Mouse (Mus musculus) stomach, embryonic 16.5 days (tissue): Measurements from ENCODE around the gene Ccdc163. TPM values are rescaled to one million over a fixed set of nuclear protein-coding genes. Genes with fewer than 3 reads are reported as not detected.

ENCODE experiments used
- ATAC-seq: fragments of 200-750 bp; cut with Nextera tagmentation; 2 replicates; pipeline ENCODE4 v1.8.0; 2017; ENCODE audit warnings: moderate number of reproducible peaks, moderate TSS enrichment; ENCODE audit not compliant: insufficient read depth, low FRiP score
- H3K27ac ChIP-seq: fragments of 300-500 bp; sonication (generic); 2 replicates; pipeline ENCODE4 v1.5.1; 2014; ENCODE audit warnings: low read length
- H3K27me3 ChIP-seq: fragments of 300-500 bp; sonication (generic); 2 replicates; pipeline ENCODE4 v1.6.1; 2014; ENCODE audit warnings: low read length, control low read depth, mixed read lengths; ENCODE audit not compliant: control insufficient read depth, insufficient read depth
- H3K36me3 ChIP-seq: fragments of 300-500 bp; sonication (generic); 2 replicates; pipeline ENCODE4 v1.6.1; 2014; ENCODE audit warnings: low read length; ENCODE audit not compliant: control insufficient read depth, insufficient read depth
- H3K4me1 ChIP-seq: fragments of 300-500 bp; sonication (generic); 2 replicates; pipeline ENCODE4 v1.6.1; 2014; ENCODE audit warnings: low read length, control low read depth, mixed read lengths; ENCODE audit not compliant: control insufficient read depth, insufficient read depth
- H3K4me2 ChIP-seq: fragments of 300-500 bp; sonication (generic); 2 replicates; pipeline ENCODE4 v1.6.1; 2014; ENCODE audit warnings: low read depth, low read length, mixed read lengths
- H3K4me3 ChIP-seq: fragments of 300-500 bp; sonication (generic); replicated peaks from 2 replicates; pipeline ENCODE4 v1.5.1; 2014; ENCODE audit warnings: mild to moderate bottlenecking, low read length
- H3K9ac ChIP-seq: fragments of 300-500 bp; sonication (generic); 2 replicates; pipeline ENCODE4 v1.6.1; 2014; ENCODE audit warnings: low read length
- H3K9me3 ChIP-seq: fragments of 300-500 bp; sonication (generic); replicated peaks from 2 replicates; pipeline ENCODE4 v1.6.1; 2016; ENCODE audit warnings: low read length, control low read depth; ENCODE audit not compliant: control insufficient read depth
- WGBS: fragments of 180-500 bp; shearing (Covaris S2); extraction: QIAGEN DNeasy Blood & Tissue Kit; methylation state at CpG from one replicate; pipeline ENCODE4 v1.1.7; 2014; 5-methylcytosine and 5-hydroxymethylcytosine counted together
- polyA plus RNA-seq: library from polyadenylated mRNA; unstranded; fragments of >200 nt; fragmentation: Nextera tagmentation; extraction: Ambion mirVana; gene quantifications from 2 replicates; pipeline ENCODE4 v1.2.1, GENCODE M21; 2015

Gene Ccdc163
- polyA plus RNA-seq, 1 experiment from 2014 or later, result 27.6 TPM

- Histone ChIP-seq H3K4me3 (no peak overlapping the region), H3K36me3 (no peaks in the 10 kb centered on the region), H3K9ac (no peak overlapping the region), H3K27me3 (no peaks in the 10 kb centered on the region), H3K4me1 (no peaks in the 10 kb centered on the region), H3K9me3 (no peaks in the 10 kb centered on the region), H3K4me2 (no peak overlapping the region), H3K27ac (no peak overlapping the region)
- ATAC-seq, result no peak
- 62% methylated on average over 5 of the region's 5 CpGs for WGBS
Measured at GRCm38 (mm10) chr4:116732355-116732754, 24.0 kb downstream of the Ccdc163 start.

GRCm38 (mm10) chr4:116734996-116735395 is 26.7 kb downstream of the Ccdc163 start:
- Histone ChIP-seq H3K9ac (no peak overlapping the region), H3K27ac (no peak overlapping the region), H3K4me1 (no peaks in the 10 kb centered on the region), H3K27me3 (no peaks in the 10 kb centered on the region), H3K36me3 (no peaks in the 10 kb centered on the region), H3K9me3 (no peaks in the 10 kb centered on the region), H3K4me3 (no peak overlapping the region), H3K4me2 (no peak overlapping the region)
- ATAC-seq, result no peak
- WGBS, result 75% methylated on average over 2 of the region's 2 CpGs

GRCm38 (mm10) chr4:116738972-116739751 is 30.9 kb downstream of the Ccdc163 start:
- Histone ChIP-seq H3K4me2 (no peak overlapping the region), H3K4me3 (no peak overlapping the region), H3K27ac (no peak overlapping the region), H3K27me3 (no peaks in the 10 kb centered on the region), H3K9ac (no peak overlapping the region), H3K9me3 (no peaks in the 10 kb centered on the region), H3K4me1 (no peaks in the 10 kb centered on the region), H3K36me3 (no peaks in the 10 kb centered on the region)
- ATAC-seq, result no peak
- 76% methylated on average over 9 of the region's 9 CpGs for WGBS

GRCm38 (mm10) chr4:116749750-116750149 is 41.4 kb downstream of the Ccdc163 start:
- Histone ChIP-seq H3K4me3 (no peak overlapping the region), H3K9me3 (no peaks in the 10 kb centered on the region), H3K27ac (no peak overlapping the region), H3K4me2 (no peak overlapping the region), H3K4me1 (no peaks in the 10 kb centered on the region), H3K27me3 (no peaks in the 10 kb centered on the region), H3K36me3 (no peaks in the 10 kb centered on the region), H3K9ac (no peak overlapping the region)
- ATAC-seq, result no peak
- 93% methylated on average over 2 of the region's 2 CpGs for WGBS

- Histone ChIP-seq H3K27ac (no peak overlapping the region), H3K4me2 (no peak overlapping the region), H3K36me3 (no peaks in the 10 kb centered on the region), H3K9me3 (no peaks in the 10 kb centered on the region), H3K9ac (no peak overlapping the region), H3K4me3 (no peak overlapping the region), H3K4me1 (no peaks in the 10 kb centered on the region), H3K27me3 (no peaks in the 10 kb centered on the region)
- 77% methylated on average over 2 of the region's 2 CpGs for WGBS
- ATAC-seq, result no peak
Measured at GRCm38 (mm10) chr4:116761914-116762313, 53.6 kb downstream of the Ccdc163 start.

- Histone ChIP-seq H3K36me3 (no peaks in the 10 kb centered on the region), H3K27ac (no peak overlapping the region), H3K9ac (no peak overlapping the region), H3K4me3 (no peak overlapping the region), H3K27me3 (no peaks in the 10 kb centered on the region), H3K4me1 (no peaks in the 10 kb centered on the region), H3K4me2 (no peak overlapping the region), H3K9me3 (no peaks in the 10 kb centered on the region)
- 87% methylated on average over 5 of the region's 5 CpGs for WGBS
- ATAC-seq, result no peak
Measured at GRCm38 (mm10) chr4:116764001-116764400, 55.7 kb downstream of the Ccdc163 start.

- H3K27ac ChIP-seq, result no peak overlapping the region
- H3K9me3 ChIP-seq, result no peaks in the 10 kb centered on the region
- H3K4me3 ChIP-seq, result no peak overlapping the region
- no peak overlapping the region for H3K4me2 ChIP-seq
- no peaks in the 10 kb centered on the region for H3K4me1 ChIP-seq
- no peaks in the 10 kb centered on the region for H3K36me3 ChIP-seq
- no peak overlapping the region for H3K9ac ChIP-seq
- WGBS, result 90% methylated on average over 5 of the region's 5 CpGs
- H3K27me3 ChIP-seq, result no peaks in the 10 kb centered on the region
- no peak for ATAC-seq
Measured at GRCm38 (mm10) chr4:116768510-116768909, 60.2 kb downstream of the Ccdc163 start.

- H3K4me3 ChIP-seq, result no peak overlapping the region
- H3K27ac ChIP-seq, result no peak overlapping the region
- H3K36me3 ChIP-seq, result no peaks in the 10 kb centered on the region
- no peak for ATAC-seq
- H3K4me2 ChIP-seq, result no peak overlapping the region
- H3K4me1 ChIP-seq, result no peaks in the 10 kb centered on the region
- no peak overlapping the region for H3K9ac ChIP-seq
- no peaks in the 10 kb centered on the region for H3K27me3 ChIP-seq
- H3K9me3 ChIP-seq, result no peaks in the 10 kb centered on the region
Measured at GRCm38 (mm10) chr4:116769060-116769459, 60.8 kb downstream of the Ccdc163 start.

- Histone ChIP-seq H3K9me3 (no peaks in the 10 kb centered on the region), H3K36me3 (no peaks in the 10 kb centered on the region), H3K4me1 (no peaks in the 10 kb centered on the region), H3K27me3 (no peaks in the 10 kb centered on the region), H3K27ac (no peak overlapping the region), H3K4me3 (no peak overlapping the region), H3K9ac (no peak overlapping the region), H3K4me2 (no peak overlapping the region)
- no peak for ATAC-seq
- WGBS, result 91% methylated on average over 5 of the region's 5 CpGs
Measured at GRCm38 (mm10) chr4:116776391-116776790, 68.1 kb downstream of the Ccdc163 start.
